Mouse (Mus musculus) adrenal gland, postnatal 14 days (tissue): ENCODE measurements around the gene Tmem95. TPM values are rescaled to one million over a fixed set of nuclear protein-coding genes. Genes with fewer than 3 reads are reported as not detected.
"Not testable (repeated sequence)": the region's sequence is repeated elsewhere in the genome, so short reads cannot be mapped to it uniquely, and the experiment has no call there.

Experiments used
- DNase-seq: peaks from one replicate; pipeline ENCODE4 v3.0.0; 2021; ENCODE audit warnings: mixed read lengths
- long read RNA-seq, 2 experiments: library from polyadenylated mRNA; stranded (forward); transcript quantifications; one replicate each; pipeline ENCODE4 v2.0.0; 2021
- total RNA-seq: library from RNA; stranded (reverse); gene quantifications from 2 replicates; pipeline ENCODE4 v1.2.3, GENCODE M21; 2021

The Tmem95 gene
- total RNA-seq, result not detected in 2 replicates
- long read RNA-seq, experiment 1, result 0 reads
- long read RNA-seq, experiment 2, result 0 reads

GRCm38 (mm10) chr11:69877878-69878277, at the start of gene Tmem95:
TSS of gene Tmem95 (minus strand) at chr11:69878018.
- DNase-seq, result no peak

- no peak for DNase-seq
Observed at GRCm38 (mm10) chr11:69927501-69927900, 49.7 kb upstream of the Tmem95 start.

GRCm38 (mm10) chr11:69922796-69923195, 45.0 kb upstream of the Tmem95 start:
- peak; percentile 23 for DNase-seq

GRCm38 (mm10) chr11:69922012-69922756, 44.4 kb upstream of the Tmem95 start:
- peak; percentile 30 for DNase-seq

- DNase-seq, result peak; percentile 100
Observed at GRCm38 (mm10) chr11:69921114-69922011, 43.5 kb upstream of the Tmem95 start, which contains the start of gene Eif5a. TSS of gene Eif5a (minus strand) at chr11:69921958.

- DNase-seq, result peak; percentile 79
Observed at GRCm38 (mm10) chr11:69920266-69921031, 42.6 kb upstream of the Tmem95 start.

- peak; percentile 92 for DNase-seq
Observed at GRCm38 (mm10) chr11:69919661-69920265, 41.9 kb upstream of the Tmem95 start.

- no peak for DNase-seq
Observed at GRCm38 (mm10) chr11:69919053-69919452, 41.2 kb upstream of the Tmem95 start.

GRCm38 (mm10) chr11:69918118-69918517, 40.3 kb upstream of the Tmem95 start:
- no peak for DNase-seq

- no peak for DNase-seq
Observed at GRCm38 (mm10) chr11:69917379-69917948, 39.6 kb upstream of the Tmem95 start.

- DNase-seq, result not testable (repeated sequence)
Observed at GRCm38 (mm10) chr11:69916652-69917378, 39.0 kb upstream of the Tmem95 start.

GRCm38 (mm10) chr11:69915667-69916627, 38.1 kb upstream of the Tmem95 start:
- no peak for DNase-seq

GRCm38 (mm10) chr11:69914917-69915430, 37.2 kb upstream of the Tmem95 start:
- no peak for DNase-seq

- peak; percentile 58 for DNase-seq
Observed at GRCm38 (mm10) chr11:69914372-69914764, 36.5 kb upstream of the Tmem95 start.

GRCm38 (mm10) chr11:69913554-69914371, 35.9 kb upstream of the Tmem95 start, which contains the start of gene Gps2:
TSS of gene Gps2 (plus strand) at chr11:69913888.
- DNase-seq, result peak; percentile 95

- no peak for DNase-seq
Observed at GRCm38 (mm10) chr11:69912716-69913530, 35.1 kb upstream of the Tmem95 start.

- no peak for DNase-seq
Observed at GRCm38 (mm10) chr11:69911701-69912100, 33.9 kb upstream of the Tmem95 start.
